Mouse (Mus musculus) neural tube, embryonic 11.5 days (tissue): ENCODE data around the gene Cd33. TPM values are rescaled to one million over a fixed set of nuclear protein-coding genes. Genes with fewer than 3 reads are reported as not detected.
A peak's percentile ranks its signal among the peaks of the same experiment; 100 is the strongest.

Source experiments
- ATAC-seq: fragments of 200-750 bp; cut with Nextera tagmentation; 2 replicates; pipeline ENCODE4 v1.8.0; 2017; ENCODE audit warnings: moderate number of reproducible peaks, mild to moderate bottlenecking, moderate TSS enrichment, moderate library complexity; ENCODE audit not compliant: insufficient read depth, low FRiP score, low TSS enrichment
- DNase-seq: peaks from one replicate; pipeline ENCODE4 v3.0.0-alpha.2; 2015; ENCODE audit warnings: low spot score
- H3K27ac ChIP-seq: fragments of 300-500 bp; sonication (generic); 2 replicates; pipeline ENCODE4 v1.5.1; 2014; ENCODE audit warnings: low read depth, mild to moderate bottlenecking, low read length
- H3K27me3 ChIP-seq: fragments of 300-500 bp; sonication (generic); 2 replicates; pipeline ENCODE4 v1.6.1; 2014; ENCODE audit warnings: mild to moderate bottlenecking, low read length, mixed read lengths; ENCODE audit not compliant: control insufficient read depth, insufficient read depth
- H3K36me3 ChIP-seq: fragments of 300-500 bp; sonication (generic); 2 replicates; pipeline ENCODE4 v1.6.1; 2014; ENCODE audit warnings: mild to moderate bottlenecking, low read length, moderate library complexity, mixed read lengths; ENCODE audit not compliant: control insufficient read depth, insufficient read depth
- H3K4me1 ChIP-seq: fragments of 300-500 bp; sonication (generic); 2 replicates; pipeline ENCODE4 v1.6.1; 2014; ENCODE audit warnings: low read length, mixed read lengths; ENCODE audit not compliant: control insufficient read depth, insufficient read depth
- H3K4me2 ChIP-seq: fragments of 300-500 bp; sonication (generic); 2 replicates; pipeline ENCODE4 v1.6.1; 2014; ENCODE audit warnings: low read depth, mild to moderate bottlenecking, moderate library complexity
- H3K4me3 ChIP-seq: fragments of 300-500 bp; sonication (generic); 2 replicates; pipeline ENCODE4 v1.5.1; 2014; ENCODE audit warnings: low read depth, low read length
- H3K9ac ChIP-seq: fragments of 300-500 bp; sonication (generic); 2 replicates; pipeline ENCODE4 v1.6.1; 2014; ENCODE audit warnings: mild to moderate bottlenecking, low read length
- H3K9me3 ChIP-seq: fragments of 300-500 bp; sonication (generic); 2 replicates; pipeline ENCODE4 v1.6.1; 2016; ENCODE audit warnings: low read length; ENCODE audit not compliant: control insufficient read depth
- WGBS: fragments of 180-500 bp; shearing (Covaris S2); extraction: QIAGEN DNeasy Blood & Tissue Kit; methylation state at CpG from one replicate; pipeline ENCODE4 v1.1.7; 2014; 5-methylcytosine and 5-hydroxymethylcytosine counted together
- polyA plus RNA-seq: library from polyadenylated mRNA; unstranded; fragments of >200 nt; fragmentation: Nextera tagmentation; extraction: Ambion mirVana; gene quantifications from 2 replicates; pipeline ENCODE4 v1.2.1, GENCODE M21; 2014

Cd33 gene
- polyA plus RNA-seq, 1 experiment from 2014 or later: 1.2 TPM

DNA sequence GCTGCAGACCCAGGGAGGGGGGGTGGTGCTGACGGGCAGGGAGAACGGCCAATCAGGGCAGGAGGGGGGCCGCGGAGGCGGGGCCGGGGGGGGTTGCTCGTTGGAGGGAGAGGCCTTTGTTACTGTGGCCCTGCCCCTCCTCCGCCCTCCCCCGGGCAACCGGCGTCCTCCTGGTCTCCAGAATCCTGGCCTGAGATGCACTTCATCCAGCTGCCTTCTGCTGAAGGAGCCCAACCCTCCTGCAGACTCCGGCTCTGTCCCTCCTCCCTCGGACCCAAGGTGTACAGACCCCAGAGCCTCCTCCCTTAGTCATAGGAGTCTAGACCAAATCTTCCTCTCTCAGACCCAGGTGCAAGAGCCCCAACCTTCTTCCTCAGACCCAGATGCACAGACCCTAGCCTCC lies 54.0 kb downstream of the Cd33 start:
- 0% methylated on average over 4 of the region's 13 CpGs for WGBS

DNA sequence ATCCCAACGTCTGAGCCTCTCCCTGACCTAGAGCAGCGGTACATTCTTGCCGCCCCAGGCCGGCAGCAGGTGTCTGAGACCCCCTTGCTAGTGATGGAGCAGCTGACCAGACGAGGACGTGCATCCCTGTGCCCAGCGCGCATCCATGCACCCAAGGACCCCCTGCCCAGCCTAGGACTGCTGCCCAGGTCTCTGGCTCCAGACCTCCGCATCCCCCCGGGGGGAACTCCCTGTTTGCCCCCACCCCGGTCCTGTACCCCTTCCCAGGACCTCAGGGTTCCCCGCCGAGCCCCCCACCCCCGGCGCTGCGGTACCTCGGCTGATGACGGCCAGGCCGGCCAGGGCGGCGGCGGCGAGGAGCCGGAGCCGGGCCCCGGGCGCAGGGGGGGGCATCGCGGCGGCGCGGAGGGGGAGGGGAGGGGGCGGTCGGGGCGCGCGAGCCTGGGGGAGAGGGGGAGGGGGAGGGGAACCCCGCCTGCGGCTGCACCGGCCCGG lies 54.5 kb downstream of the Cd33 start, which contains the start of gene Iglon5:
TSS of gene Iglon5 (minus strand) at position 445 of the 495 bp plus-strand sequence.
- Histone ChIP-seq H3K4me1 (no peaks in the 10 kb centered on the region), H3K36me3 (no peaks in the 10 kb centered on the region), H3K9ac (peak within 1 kb of the TSS; percentile 86), H3K27me3 (no peaks in the 10 kb centered on the region), H3K4me3 (peak within 1 kb of the TSS; percentile 61), H3K4me2 (peak within 1 kb of the TSS; percentile 75), H3K27ac (peak within 1 kb of the TSS; percentile 53; the same call in 1 of the 2 replicates), H3K9me3 (no peaks in the 10 kb centered on the region)
- WGBS: 3% methylated on average over 11 of the region's 41 CpGs
- peak; percentile 26 for DNase-seq
- peak; percentile 69 for ATAC-seq

More for the DNA sequence above, 54.0 kb downstream of the Cd33 start:
- Histone ChIP-seq H3K27ac (peak overlapping the region; percentile 53; the same call in 1 of the 2 replicates), H3K9ac (peak overlapping the region; percentile 86), H3K4me3 (peak overlapping the region; percentile 61), H3K27me3 (no peaks in the 10 kb centered on the region), H3K9me3 (no peaks in the 10 kb centered on the region), H3K4me2 (peak overlapping the region; percentile 75), H3K4me1 (no peaks in the 10 kb centered on the region), H3K36me3 (no peaks in the 10 kb centered on the region)
- peak; percentile 82 for DNase-seq
- peak; percentile 90 for ATAC-seq

DNA sequence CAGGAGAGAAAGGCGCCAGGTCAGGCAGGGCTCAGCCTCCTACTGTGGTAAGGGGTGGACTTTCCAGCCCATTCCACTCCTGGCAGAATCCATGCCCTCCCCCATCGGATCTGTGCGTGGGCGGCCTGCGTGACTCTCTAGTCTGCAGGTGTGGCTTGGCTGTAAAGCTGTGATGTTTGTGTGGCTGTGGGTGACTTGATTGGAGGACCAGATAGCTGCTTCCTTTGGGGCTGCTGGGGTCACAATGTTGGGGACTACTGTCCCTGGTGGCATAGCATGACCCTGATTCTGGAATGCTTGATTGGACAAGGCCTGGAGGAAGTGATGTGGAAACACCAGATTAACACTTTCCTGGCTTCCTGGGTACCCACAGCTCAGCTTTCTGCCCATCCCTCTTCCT lies 55.6 kb downstream of the Cd33 start:
- Histone ChIP-seq H3K9me3 (no peaks in the 10 kb centered on the region), H3K4me1 (no peaks in the 10 kb centered on the region), H3K4me3 (no peak overlapping the region), H3K9ac (no peak overlapping the region), H3K4me2 (peak overlapping the region; percentile 16; the same call in 1 of the 2 replicates), H3K36me3 (no peaks in the 10 kb centered on the region), H3K27me3 (no peaks in the 10 kb centered on the region), H3K27ac (no peak overlapping the region)
- WGBS: 48% methylated on average over 5 of the region's 5 CpGs
- DNase-seq (no peak), ATAC-seq (no peak)

DNA sequence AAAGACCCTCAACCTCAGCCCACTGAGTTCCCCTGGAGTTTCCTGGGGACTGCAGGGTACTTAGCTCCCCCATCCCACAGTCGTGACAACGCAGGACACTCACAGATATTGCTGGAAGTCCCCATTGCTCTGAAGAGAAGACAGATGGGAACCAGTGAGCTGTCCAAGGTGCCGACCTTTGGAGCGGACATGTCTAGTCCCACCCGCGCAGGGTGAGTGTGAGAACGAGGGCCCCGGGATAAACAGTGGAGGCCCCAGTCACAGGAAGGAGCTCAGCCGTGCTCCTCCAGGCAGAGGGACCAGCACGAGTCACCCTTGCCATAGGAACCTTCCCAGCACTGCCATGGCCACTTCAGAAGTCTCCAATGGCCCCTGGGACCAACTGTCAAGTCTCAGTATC lies 61.0 kb downstream of the Cd33 start:
- Histone ChIP-seq H3K4me3 (no peak overlapping the region), H3K27me3 (no peaks in the 10 kb centered on the region), H3K4me1 (no peaks in the 10 kb centered on the region; the same call in 1 of the 2 replicates), H3K4me2 (no peak overlapping the region), H3K9me3 (no peaks in the 10 kb centered on the region), H3K9ac (no peak overlapping the region), H3K36me3 (no peaks in the 10 kb centered on the region), H3K27ac (no peak overlapping the region)
- ATAC-seq (no peak), DNase-seq (no peak)
- 18% methylated on average over 10 of the region's 10 CpGs for WGBS

DNA sequence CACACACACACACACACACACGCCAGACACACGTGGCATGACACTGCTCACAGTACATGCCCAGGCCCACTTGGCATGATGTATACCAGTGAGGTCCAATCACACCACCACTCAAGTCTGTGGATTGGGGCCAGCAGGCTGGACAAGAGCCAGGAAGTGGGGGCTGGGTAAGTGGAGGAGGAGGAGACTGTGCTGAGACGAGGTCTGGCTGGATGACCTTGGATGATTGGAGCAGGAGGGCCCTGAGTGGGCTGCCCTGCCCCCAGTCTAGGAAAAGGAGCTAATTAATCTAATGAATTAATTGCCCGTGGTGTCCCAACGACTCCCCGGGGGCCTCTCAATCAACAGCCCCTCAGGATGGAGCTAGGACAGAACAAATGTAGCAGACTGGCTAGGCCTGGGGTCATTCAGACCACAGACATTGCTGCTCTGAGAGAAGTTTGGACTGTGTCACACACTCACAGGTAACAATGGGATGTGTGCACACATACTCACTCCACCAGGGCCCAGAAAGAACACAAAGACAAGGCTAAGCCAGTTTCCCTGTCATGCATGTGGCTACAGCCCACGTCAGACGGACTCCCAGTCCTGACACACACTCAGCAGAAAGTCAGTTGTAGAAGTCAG lies 62.0 kb downstream of the Cd33 start:
- H3K4me2 ChIP-seq: no peak overlapping the region
- 47% methylated on average over 8 of the region's 8 CpGs for WGBS
- peak; percentile 60 for DNase-seq
- no peaks in the 10 kb centered on the region for H3K36me3 ChIP-seq
- peaks cover 8% of the 10 kb centered on the region for H3K27me3 ChIP-seq
- H3K9ac ChIP-seq: no peak overlapping the region
- no peaks in the 10 kb centered on the region; the same call in 1 of the 2 replicates for H3K4me1 ChIP-seq
- no peak overlapping the region for H3K4me3 ChIP-seq
- no peaks in the 10 kb centered on the region for H3K9me3 ChIP-seq
- ATAC-seq: peak; percentile 77
- H3K27ac ChIP-seq: no peak overlapping the region

DNA sequence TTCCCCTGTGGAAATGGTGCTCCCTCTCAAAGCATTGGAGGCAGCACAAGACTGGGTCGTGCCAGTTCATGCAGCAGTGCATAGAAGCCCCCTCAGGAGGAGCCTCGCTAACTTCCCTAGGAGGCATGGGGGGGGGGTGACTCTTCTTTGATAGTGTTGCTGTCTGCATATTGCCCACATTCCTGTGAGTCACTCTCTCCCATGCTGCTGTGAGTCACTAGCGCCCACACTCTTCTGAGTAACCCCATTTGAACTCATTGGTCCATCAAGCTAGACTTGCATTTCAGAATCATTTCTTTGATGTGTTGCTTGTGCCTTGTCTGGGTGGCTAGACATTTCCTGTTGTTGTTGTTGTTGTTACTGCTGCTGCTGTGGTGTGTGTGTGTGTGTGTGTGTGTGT lies 63.0 kb downstream of the Cd33 start:
- Histone ChIP-seq H3K27ac (no peak overlapping the region), H3K27me3 (peaks cover 17% of the 10 kb centered on the region), H3K4me1 (no peaks in the 10 kb centered on the region; the same call in 1 of the 2 replicates), H3K4me2 (no peak overlapping the region), H3K9ac (no peak overlapping the region), H3K36me3 (no peaks in the 10 kb centered on the region), H3K9me3 (no peaks in the 10 kb centered on the region), H3K4me3 (no peak overlapping the region)
- 59% methylated on average over 3 of the region's 3 CpGs for WGBS
- DNase-seq (no peak), ATAC-seq (no peak)

DNA sequence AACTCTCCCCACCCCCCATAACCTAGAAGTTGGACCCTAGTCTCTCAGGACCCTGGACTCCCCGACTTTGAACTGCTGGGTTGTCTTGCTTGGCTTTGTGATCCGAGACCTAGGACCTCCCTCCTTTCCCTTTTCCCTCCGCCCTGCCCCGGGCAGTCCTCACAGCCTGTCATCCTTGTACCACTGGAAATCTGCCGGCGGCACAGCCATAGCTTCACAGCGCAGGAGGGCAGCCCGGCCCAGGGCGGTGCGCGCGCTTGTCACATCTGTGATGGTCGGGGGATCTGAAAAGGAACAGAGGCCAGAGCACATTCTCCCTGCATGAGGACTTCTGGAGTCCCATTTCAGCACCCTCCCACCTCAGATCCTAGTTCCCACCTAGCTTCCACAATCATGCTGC lies 67.9 kb downstream of the Cd33 start:
- 7% methylated on average over 13 of the region's 13 CpGs for WGBS
- 0 out of 2 replicates have a peak, but pooled peaks have one; percentile 7 for ATAC-seq
- DNase-seq: peak; percentile 32
- Histone ChIP-seq H3K9me3 (no peaks in the 10 kb centered on the region), H3K27ac (no peak overlapping the region), H3K36me3 (no peaks in the 10 kb centered on the region), H3K4me2 (no peak overlapping the region), H3K27me3 (peaks cover 32% of the 10 kb centered on the region), H3K9ac (no peak overlapping the region; the same call in 1 of the 2 replicates), H3K4me3 (no peak overlapping the region), H3K4me1 (no peaks in the 10 kb centered on the region)

DNA sequence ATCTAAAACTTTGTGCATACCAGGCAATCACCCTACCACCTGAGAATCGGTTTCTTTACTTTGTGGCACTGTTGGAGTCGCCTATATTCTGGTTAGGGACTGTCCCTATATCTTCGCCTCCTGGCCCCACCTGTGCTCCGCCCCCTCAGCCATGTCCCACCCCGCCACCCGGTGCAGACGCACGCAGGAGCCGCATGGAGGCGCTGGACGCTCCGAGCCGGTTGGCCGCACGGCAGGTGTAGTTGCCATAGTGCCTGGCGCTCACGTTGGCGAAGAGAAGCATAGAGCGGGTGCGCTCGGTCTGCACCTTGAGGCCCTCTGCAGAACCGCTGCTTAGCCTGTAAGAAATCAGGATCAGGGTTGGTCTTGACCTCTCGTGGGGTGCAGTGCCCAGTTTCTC lies 68.5 kb downstream of the Cd33 start:
- DNase-seq: no peak

More for the DNA sequence above, 68.5 kb downstream of the Cd33 start:
- Histone ChIP-seq H3K4me2 (no peak overlapping the region), H3K27ac (no peak overlapping the region), H3K9ac (no peak overlapping the region), H3K4me3 (no peak overlapping the region), H3K9me3 (no peaks in the 10 kb centered on the region), H3K36me3 (no peaks in the 10 kb centered on the region), H3K4me1 (no peaks in the 10 kb centered on the region), H3K27me3 (peaks cover 32% of the 10 kb centered on the region)
- 5% methylated on average over 23 of the region's 23 CpGs for WGBS
- ATAC-seq: no peak
